Mouse (Mus musculus) urinary bladder, postnatal 4 days (tissue): Measurements from ENCODE around the gene Tcl1.
"Not testable (repeated sequence)": the region's sequence is repeated elsewhere in the genome, so short reads cannot be mapped to it uniquely, and the experiment has no call there.

Experiments
- DNase-seq, 2 experiments: peaks; one replicate each; pipeline ENCODE4 v3.0.0; 2021 to 2022; ENCODE audit warnings: low spot score in 2 of 2

The Tcl1 gene

DNA sequence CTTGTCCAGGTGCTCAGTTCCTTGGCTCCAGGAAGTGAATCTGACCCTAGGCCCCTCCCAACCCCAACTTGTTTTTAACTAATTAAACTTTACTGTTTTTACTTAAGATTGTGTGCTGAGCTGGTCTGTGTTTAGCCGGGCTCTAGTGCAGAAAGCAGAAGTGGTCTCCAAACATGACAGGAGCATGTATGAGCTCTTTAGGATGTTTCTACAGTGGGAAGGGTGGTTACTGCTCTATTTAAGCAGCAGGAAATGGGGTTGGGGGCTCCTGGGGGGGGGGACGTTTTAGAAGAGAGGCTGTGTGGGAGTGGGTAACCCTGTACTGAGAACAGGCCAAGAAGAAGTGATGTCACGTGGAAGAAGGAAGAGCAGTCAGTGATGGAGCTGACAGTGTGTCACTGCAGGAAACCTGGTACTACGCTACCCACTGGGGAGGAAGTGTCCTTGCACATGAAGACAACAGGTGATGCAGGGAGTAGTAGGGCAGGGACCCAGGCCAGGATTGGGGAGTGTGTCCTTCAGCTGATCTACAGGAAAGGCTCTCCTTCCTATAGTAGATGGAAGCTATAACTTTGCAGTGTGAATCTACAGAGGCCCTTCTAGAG is 41.5 kb downstream of the Tcl1 start:
- DNase-seq: not testable (repeated sequence)

DNA sequence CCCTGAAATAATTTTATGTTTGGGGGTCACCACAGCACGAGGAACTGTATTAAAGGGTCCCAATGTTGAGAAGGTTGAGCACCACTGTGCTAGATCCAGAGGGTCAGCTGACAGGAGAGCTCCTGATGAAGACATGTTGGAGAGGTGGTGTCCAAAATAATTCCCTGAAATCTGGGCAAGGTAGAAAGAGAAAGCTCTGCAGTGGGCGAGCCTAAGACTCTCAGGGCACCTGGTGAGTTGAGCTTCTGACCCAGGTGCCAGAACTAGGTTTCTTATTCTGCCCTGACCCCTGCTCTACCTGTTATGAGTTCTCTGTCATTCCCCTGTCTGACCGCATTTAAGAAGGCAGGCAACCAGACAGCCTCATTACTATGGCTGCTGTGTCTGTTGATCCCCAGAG is 46.5 kb downstream of the Tcl1 start, which contains the start of gene Tcl1b5:
TSS of gene Tcl1b5 (plus strand) at position 301 of the 400 bp plus-strand sequence.
- DNase-seq: not testable (repeated sequence)

DNA sequence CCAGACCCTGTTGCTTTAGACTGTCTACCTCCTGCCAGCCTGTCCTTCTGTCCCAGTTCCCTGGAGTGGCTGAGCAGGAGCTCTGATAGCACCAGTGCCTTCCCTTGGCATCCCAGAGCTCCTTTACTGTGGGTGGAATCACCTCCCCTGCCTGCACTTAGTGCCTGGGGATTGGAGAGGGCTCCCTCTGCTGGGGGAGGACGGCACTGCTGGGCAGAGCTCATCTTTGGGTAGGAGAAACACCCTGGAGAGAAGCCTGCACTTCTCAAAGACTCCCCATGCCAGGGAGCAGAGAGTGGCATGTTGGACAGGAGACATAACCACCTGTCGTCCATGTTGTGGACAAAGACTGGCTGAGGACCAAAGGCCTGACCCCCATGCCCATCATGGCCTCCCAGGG is 48.3 kb downstream of the Tcl1 start:
- peak; percentile 32 to 71 for DNase-seq

DNA sequence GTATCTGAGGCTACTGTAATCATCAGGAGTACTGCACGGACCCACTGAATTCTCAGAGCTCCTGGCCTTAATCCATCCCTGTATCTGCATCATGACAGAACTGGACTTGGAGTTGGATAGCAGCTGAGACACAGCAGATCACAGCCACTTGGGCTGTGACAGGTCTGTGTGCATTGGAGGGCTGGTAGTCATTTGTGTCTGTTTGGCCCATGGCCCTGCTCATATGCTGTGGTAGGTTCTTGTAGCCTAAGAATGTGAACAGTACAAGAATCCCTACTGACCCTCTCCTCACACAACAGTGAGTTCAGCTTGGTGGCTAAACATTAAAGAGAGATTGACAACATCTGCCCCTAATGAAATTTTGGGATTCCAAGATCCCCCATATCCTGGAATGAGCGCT is 49.2 kb downstream of the Tcl1 start:
- no peak for DNase-seq
